Mouse (Mus musculus) MEL (cell line): ENCODE measurements around the gene Nudc. TPM values are rescaled to one million over a fixed set of nuclear protein-coding genes. Genes with fewer than 3 reads are reported as not detected.

Experiments
- DNase-seq: peaks from one replicate; pipeline ENCODE4 v3.0.0; 2011; ENCODE audit warnings: low read depth, low spot score
- H3K27ac ChIP-seq: 2 replicates; pipeline ENCODE4 v1.5.1; 2012; ENCODE audit warnings: low read depth, mild to moderate bottlenecking, control low read depth, low read length, moderate library complexity; ENCODE audit not compliant: control insufficient read depth
- H3K27me3 ChIP-seq, 2 experiments: fragments of 150-350 bp in 1 of 2; sonication (generic) in 1 of 2; 2 replicates each; pipeline ENCODE4 v1.6.1; 2012; ENCODE audit warnings: low read length in 2 of 2, mild to moderate bottlenecking in 2 of 2, improper control_type of control experiment in 1 of 2, moderate library complexity in 1 of 2; ENCODE audit not compliant: insufficient read depth in 2 of 2, control insufficient read depth in 1 of 2
- H3K36me3 ChIP-seq, 2 experiments: 2 replicates each; pipeline ENCODE4 v1.6.1; 2012 to 2014; ENCODE audit warnings: low read length in 2 of 2, improper control_type of control experiment in 1 of 2, inconsistent platforms in 1 of 2, mild to moderate bottlenecking in 1 of 2; ENCODE audit not compliant: insufficient read depth in 2 of 2, control insufficient read depth in 1 of 2
- H3K4me1 ChIP-seq, 2 experiments: fragments of 150-350 bp in 1 of 2; sonication (generic) in 1 of 2; 2 replicates each; pipeline ENCODE4 v1.6.1; 2012; ENCODE audit warnings: low read length in 2 of 2, improper control_type of control experiment in 1 of 2, mild to moderate bottlenecking in 1 of 2; ENCODE audit not compliant: insufficient read depth in 2 of 2, control insufficient read depth in 1 of 2
- H3K4me3 ChIP-seq, 2 experiments: fragments of 150-350 bp in 1 of 2; sonication (generic) in 1 of 2; 2 replicates each; pipeline ENCODE4 v1.5.1; 2012; ENCODE audit warnings: low read depth in 2 of 2, low read length in 2 of 2, mild to moderate bottlenecking in 2 of 2, moderate library complexity in 2 of 2, control low read depth in 1 of 2, improper control_type of control experiment in 1 of 2; ENCODE audit not compliant: control insufficient read depth in 1 of 2, insufficient read depth in 1 of 2
- H3K79me2 ChIP-seq: 2 replicates; pipeline ENCODE4 v1.6.1; 2012; ENCODE audit warnings: mild to moderate bottlenecking, low read length, moderate library complexity; ENCODE audit not compliant: control insufficient read depth, poor library complexity, insufficient read depth
- H3K9ac ChIP-seq: 2 replicates; pipeline ENCODE4 v1.6.1; 2012; ENCODE audit warnings: low read depth, mild to moderate bottlenecking, control low read depth, low read length, moderate library complexity; ENCODE audit not compliant: control insufficient read depth, poor library complexity, severe bottlenecking
- H3K9me3 ChIP-seq: fragments of 150-350 bp; sonication (generic); replicated peaks from 2 replicates; pipeline ENCODE4 v1.6.1; 2012; ENCODE audit warnings: mild to moderate bottlenecking, low read length, improper control_type of control experiment, moderate library complexity; ENCODE audit not compliant: insufficient read depth
- MAFK ChIP-seq: IDR thresholded peaks from 2 replicates; pipeline ENCODE4 v1.6.1; 2011; ENCODE audit warnings: low read depth, mild to moderate bottlenecking, low read length, improper control_type of control experiment, borderline replicate concordance
- MAX ChIP-seq: IDR thresholded peaks from 2 replicates; pipeline ENCODE4 v1.6.1; 2011; ENCODE audit warnings: low read length, improper control_type of control experiment
- MEF2A ChIP-seq: IDR thresholded peaks from 2 replicates; pipeline ENCODE4 v1.6.1; 2014; ENCODE audit warnings: low read depth, mild to moderate bottlenecking, inconsistent platforms, low read length, improper control_type of control experiment; ENCODE audit not compliant: poor library complexity, insufficient replicate concordance, severe bottlenecking; ENCODE audit errors: extremely low read depth
- POLR2A ChIP-seq, 2 experiments: IDR thresholded peaks; 2 replicates each; pipeline ENCODE4 v1.6.1; 2011 to 2012; ENCODE audit warnings: low read length in 2 of 2, mild to moderate bottlenecking in 2 of 2, control low read depth in 1 of 2, improper control_type of control experiment in 1 of 2, low read depth in 1 of 2, moderate library complexity in 1 of 2; ENCODE audit not compliant: control insufficient read depth in 1 of 2, insufficient read depth in 1 of 2, poor library complexity in 1 of 2
- POLR2AphosphoS2 ChIP-seq: IDR thresholded peaks from 2 replicates; pipeline ENCODE4 v1.6.1; 2011; ENCODE audit warnings: low read length, improper control_type of control experiment
- USF1 ChIP-seq: IDR thresholded peaks from 2 replicates; pipeline ENCODE4 v1.6.1; 2014; ENCODE audit warnings: low read depth, mild to moderate bottlenecking, inconsistent platforms, low read length, improper control_type of control experiment, moderate library complexity
- ZKSCAN1 ChIP-seq: IDR thresholded peaks from 2 replicates; pipeline ENCODE4 v1.6.1; 2012; ENCODE audit warnings: low read depth, mild to moderate bottlenecking, inconsistent platforms, low read length, improper control_type of control experiment, moderate library complexity
- polyA plus RNA-seq, 2 experiments: library from polyadenylated mRNA; stranded (reverse) in 1 of 2; unstranded in 1 of 2; fragments of >175 nt in 1 of 2; fragments of >200 nt in 1 of 2; gene quantifications; 2 replicates each; pipeline versions ENCODE4 v1.2.1 to v1.2.4; 2012; ENCODE audit warnings: low replicate concordance in 2 of 2, low read depth in 1 of 2; ENCODE audit not compliant: insufficient read length in 2 of 2, insufficient read depth in 1 of 2, missing spikeins in 1 of 2
- total RNA-seq: library from RNA; depleted of rRNA; stranded (reverse); fragments of 300-350 nt; gene quantifications from 2 replicates; pipeline ENCODE4 v1.2.3, GENCODE M21; 2012; rRNA removed

Nudc gene
- total and polyA plus RNA-seq, 3 experiments: 516 to 732 TPM; not detected in 1

GRCm38 (mm10) chr4:133485691-133486425 is 59.9 kb downstream of the Nudc start:
- Histone ChIP-seq H3K36me3 (no peaks in the 10 kb centered on the region), H3K9ac (no peak overlapping the region), H3K79me2 (no peaks in the 10 kb centered on the region), H3K9me3 (no peaks in the 10 kb centered on the region), H3K27ac (no peak overlapping the region), H3K4me1 (peaks cover 0 to 10% of the 10 kb centered on the region in 2 experiments; a peak in 2 of 4 replicates), H3K4me3 (no peak overlapping the region), H3K27me3 (no peaks in the 10 kb centered on the region)
- TF ChIP-seq USF1: no peak
- no peak for DNase-seq

GRCm38 (mm10) chr4:133484266-133485025 is 61.4 kb downstream of the Nudc start:
- no peaks in the 10 kb centered on the region for H3K9me3 ChIP-seq
- DNase-seq: no peak
- no peaks in the 10 kb centered on the region for H3K27me3 ChIP-seq
- H3K79me2 ChIP-seq: no peaks in the 10 kb centered on the region
- no peak for TF ChIP-seq POLR2AphosphoS2
- no peak for TF ChIP-seq MAX
- TF ChIP-seq POLR2A (IDR thresholded peaks at IDR 0.05; ENCODE audit: control insufficient read depth in 1 of 2, insufficient read depth in 1 of 2, low read depth in 1 of 2, low read length in 2 of 2, poor library complexity in 1 of 2): no peak
- TF ChIP-seq MEF2A: no peak
- TF ChIP-seq ZKSCAN1: no peak
- TF ChIP-seq MAFK: no peak
- H3K9ac ChIP-seq: no peak overlapping the region
- H3K4me1 ChIP-seq: peaks cover 0 to 14% of the 10 kb centered on the region in 2 experiments; a peak in 2 of 4 replicates
- no peaks in the 10 kb centered on the region for H3K36me3 ChIP-seq
- no peak overlapping the region for H3K4me3 ChIP-seq
- H3K27ac ChIP-seq: no peak overlapping the region

Other genes with a start within 250 kb of the Nudc start
- gene Wdtc1, start 192.5 kb downstream of the Nudc start, total RNA-seq: 12.5 and 13.2 TPM in 2 replicates
- 10 to 100 TPM in 1 of 2 experiments, not detected in 1; 35.3 TPM for gene Wdtc1, start 192.5 kb downstream of the Nudc start, polyA plus RNA-seq
- gene Slc9a1, start 176.3 kb downstream of the Nudc start, total RNA-seq: 2.8 and 3.1 TPM in 2 replicates
- gene Slc9a1, start 176.3 kb downstream of the Nudc start, polyA plus RNA-seq: 10 to 100 TPM in 1 of 2 experiments, not detected in 1; 14.0 TPM
- 3.5 and 3.6 TPM in 2 replicates for gene Tent5b, start 65.9 kb downstream of the Nudc start, total RNA-seq
- 1 to 10 TPM in 1 of 2 experiments, not detected in 1; 2.5 TPM for gene Tent5b, start 65.9 kb downstream of the Nudc start, polyA plus RNA-seq
- gene Trnp1, start 47.4 kb downstream of the Nudc start, total RNA-seq: 0.92 and 1.6 TPM in 2 replicates
- 1 to 10 TPM in 1 of 2 experiments, not detected in 1; 1.6 TPM for gene Trnp1, start 47.4 kb downstream of the Nudc start, polyA plus RNA-seq
- gene Kdf1, start 27.0 kb downstream of the Nudc start, total RNA-seq: 0.12 TPM in 1 of 2 replicates, not detected in the other
- gene Kdf1, start 27.0 kb downstream of the Nudc start, polyA plus RNA-seq: under 1 TPM in 1 of 2 experiments, not detected in 1; 0.04 TPM
- gene Nr0b2, start 7.4 kb upstream of the Nudc start, total RNA-seq: not detected in 2 replicates
- gene Nr0b2, start 7.4 kb upstream of the Nudc start, polyA plus RNA-seq: under 1 TPM in 1 of 2 experiments, not detected in 1; 0.10 TPM
- 9.8 and 11.0 TPM in 2 replicates for gene Gpatch3, start 28.7 kb upstream of the Nudc start, total RNA-seq
- 10 to 100 TPM in 1 of 2 experiments, not detected in 1; 16.5 TPM for gene Gpatch3, start 28.7 kb upstream of the Nudc start, polyA plus RNA-seq
- gene Gpn2, start 38.4 kb upstream of the Nudc start, total RNA-seq: 26.7 and 28.6 TPM in 2 replicates
- 10 to 100 TPM in 1 of 2 experiments, not detected in 1; 43.3 TPM for gene Gpn2, start 38.4 kb upstream of the Nudc start, polyA plus RNA-seq
- 0.12 and 0.13 TPM in 2 replicates for gene Sfn, start 56.2 kb upstream of the Nudc start, total RNA-seq
- under 1 TPM in 1 of 2 experiments, not detected in 1; 0.19 TPM for gene Sfn, start 56.2 kb upstream of the Nudc start, polyA plus RNA-seq
- gene Zdhhc18, start 104.2 kb upstream of the Nudc start, total RNA-seq: 6.7 and 6.9 TPM in 2 replicates
- 10 to 100 TPM in 1 of 2 experiments, not detected in 1; 15.6 TPM for gene Zdhhc18, start 104.2 kb upstream of the Nudc start, polyA plus RNA-seq
- 7.9 and 8.5 TPM in 2 replicates for gene Pigv, start 126.7 kb upstream of the Nudc start, total RNA-seq
- 10 to 100 TPM in 1 of 2 experiments, not detected in 1; 12.0 TPM for gene Pigv, start 126.7 kb upstream of the Nudc start, polyA plus RNA-seq
- gene Arid1a, start 210.8 kb upstream of the Nudc start, total RNA-seq: 18.1 and 22.7 TPM in 2 replicates
- gene Arid1a, start 210.8 kb upstream of the Nudc start, polyA plus RNA-seq: 10 to 100 TPM; 70.6 to 83.3 TPM